Mouse (Mus musculus) large intestine, adult 2 months (tissue): ENCODE data around the gene Ctdspl. TPM values are rescaled to one million over a fixed set of nuclear protein-coding genes. Genes with fewer than 3 reads are reported as not detected.

Experiments
- DNase-seq: peaks from one replicate; pipeline ENCODE4 v3.0.0-alpha.2; 2012; ENCODE audit warnings: low read depth, low spot score
- WGBS: fragments of 180-500 bp; shearing (Covaris S2); methylation state at CpG from one replicate; pipeline ENCODE4 v1.1.7; 2018; 5-methylcytosine and 5-hydroxymethylcytosine counted together
- polyA plus RNA-seq: library from polyadenylated mRNA; depleted of rRNA; stranded (reverse); fragments of >200 nt; gene quantifications from 2 replicates; pipeline ENCODE4 v1.2.3, GENCODE M21; 2012; rRNA removed

Gene Ctdspl
- polyA plus RNA-seq, 1 experiment, result 21.5 TPM

- WGBS, result 72% methylated on average over 7 of the region's 7 CpGs
Observed at GRCm38 (mm10) chr9:119082656-119083430, 156.6 kb downstream of the Ctdspl start.

GRCm38 (mm10) chr9:119083966-119084365 lies 157.7 kb downstream of the Ctdspl start:
- whole genome bisulfite sequencing, result 35% methylated on average over 10 of the region's 10 CpGs

More at GRCm38 (mm10) chr9:119082656-119083430, 156.6 kb downstream of the Ctdspl start:
- DNase-seq, result no peak

GRCm38 (mm10) chr9:119086451-119086850 lies 160.2 kb downstream of the Ctdspl start:
- 67% methylated on average over 1 of the region's 1 CpGs for WGBS

More at GRCm38 (mm10) chr9:119083966-119084365, 157.7 kb downstream of the Ctdspl start:
- peak; percentile 85 for DNase-seq

GRCm38 (mm10) chr9:119087309-119087708 lies 161.1 kb downstream of the Ctdspl start:
- no peak for DNase-seq
- WGBS, result 65% methylated on average over 5 of the region's 5 CpGs

More at GRCm38 (mm10) chr9:119086451-119086850, 160.2 kb downstream of the Ctdspl start:
- no peak for DNase-seq

- DNase-seq, result peak; percentile 84
- 1% methylated on average over 24 of the region's 24 CpGs for WGBS
Observed at GRCm38 (mm10) chr9:119088148-119088801, 162.0 kb downstream of the Ctdspl start.

GRCm38 (mm10) chr9:119089437-119089836 lies 163.2 kb downstream of the Ctdspl start:
- WGBS, result 80% methylated on average over 7 of the region's 7 CpGs
- no peak for DNase-seq

GRCm38 (mm10) chr9:119090462-119090861 lies 164.2 kb downstream of the Ctdspl start:
- 88% methylated on average over 5 of the region's 5 CpGs for WGBS

GRCm38 (mm10) chr9:119091581-119092310 lies 165.5 kb downstream of the Ctdspl start:
- WGBS, result 63% methylated on average over 12 of the region's 12 CpGs
- DNase-seq, result no peak

More at GRCm38 (mm10) chr9:119090462-119090861, 164.2 kb downstream of the Ctdspl start:
- no peak for DNase-seq

GRCm38 (mm10) chr9:119092473-119093418 lies 166.5 kb downstream of the Ctdspl start:
- 3% methylated on average over 45 of the region's 45 CpGs for WGBS
- no peak for DNase-seq

Other genes starting within 250 kb of the Ctdspl start
- 6.0 and 6.1 TPM in 2 replicates for gene Vill, start 126.3 kb downstream of the Ctdspl start, polyA plus RNA-seq
- gene Plcd1, start 167.0 kb downstream of the Ctdspl start, polyA plus RNA-seq, result 48.4 and 50.9 TPM in 2 replicates
- gene Dlec1, start 176.0 kb downstream of the Ctdspl start, polyA plus RNA-seq, result 0.40 and 0.43 TPM in 2 replicates
- 2.2 and 4.5 TPM in 2 replicates for gene Acaa1b, start 230.6 kb downstream of the Ctdspl start, polyA plus RNA-seq
- gene Gm47289, start 232.7 kb downstream of the Ctdspl start, polyA plus RNA-seq, result not detected in 2 replicates